Mouse (Mus musculus) ES-Bruce4 (cell line): ENCODE measurements at regions not wholly inside any gene's neighbourhood (a gene's known extent, or its start where the extent isn't known, plus 50 kb on each side); places are given as distances from the start of the nearest gene placed in this dataset.

Experiments used
- CTCF ChIP-seq: IDR thresholded peaks from one replicate; pipeline ENCODE4 v1.8.1; 2011; ENCODE audit warnings: low read depth, low read length
- POLR2A ChIP-seq: IDR thresholded peaks from one replicate; pipeline ENCODE4 v1.8.1; 2011; ENCODE audit warnings: low read length; ENCODE audit not compliant: insufficient read depth

DNA sequence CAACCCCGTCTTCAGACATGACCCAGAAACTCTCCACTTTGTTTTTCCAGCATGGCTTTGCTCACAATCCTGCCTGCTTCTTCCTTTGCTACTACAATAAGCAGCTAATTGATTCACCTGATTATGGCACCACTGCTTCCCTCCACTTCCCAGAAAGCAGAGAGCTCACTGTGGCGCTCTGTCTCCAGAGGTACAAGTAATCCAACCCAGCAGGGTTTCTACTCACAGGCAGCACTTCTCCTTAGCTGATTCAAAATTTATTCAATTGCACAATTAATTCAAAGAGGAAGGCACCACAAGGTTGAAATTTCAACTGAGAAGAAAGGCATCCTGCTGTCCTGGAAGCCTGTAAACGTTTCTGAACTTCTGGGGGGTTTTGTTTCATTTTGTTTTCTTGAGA is 293.9 kb downstream of the Ptprc start:
- no peak for TF ChIP-seq POLR2A
- no peak for TF ChIP-seq CTCF
